Mouse (Mus musculus) midbrain, embryonic 10.5 days (tissue): ENCODE measurements around the gene Tenm4. TPM values are rescaled to one million over a fixed set of nuclear protein-coding genes. Genes with fewer than 3 reads are reported as not detected.

Experiments
- DNase-seq: peaks from one replicate; pipeline ENCODE4 v3.0.0-alpha.2; 2017; ENCODE audit warnings: low spot score
- H3K27ac ChIP-seq: fragments of 300-500 bp; sonication (generic); replicated peaks from 2 replicates; pipeline ENCODE4 v1.5.1; 2016; ENCODE audit warnings: mild to moderate bottlenecking
- H3K27me3 ChIP-seq: fragments of 300-500 bp; sonication (generic); 2 replicates; pipeline ENCODE4 v1.6.1; 2016; ENCODE audit warnings: low read depth, mild to moderate bottlenecking; ENCODE audit not compliant: poor library complexity, severe bottlenecking
- H3K36me3 ChIP-seq: fragments of 300-500 bp; sonication (generic); 2 replicates; pipeline ENCODE4 v1.6.1; 2016; ENCODE audit warnings: mild to moderate bottlenecking, moderate library complexity
- H3K4me1 ChIP-seq: fragments of 300-500 bp; sonication (generic); 2 replicates; pipeline ENCODE4 v1.6.1; 2016
- H3K4me3 ChIP-seq: fragments of 300-500 bp; sonication (generic); 2 replicates; pipeline ENCODE4 v1.5.1; 2016; ENCODE audit warnings: mild to moderate bottlenecking, moderate library complexity
- H3K9me3 ChIP-seq: fragments of 300-500 bp; sonication (generic); replicated peaks from 2 replicates; pipeline ENCODE4 v1.6.1; 2016; ENCODE audit warnings: mild to moderate bottlenecking
- WGBS: fragments of 180-500 bp; shearing (Covaris S2); methylation state at CpG from one replicate; pipeline ENCODE4 v1.1.7; 2016; 5-methylcytosine and 5-hydroxymethylcytosine counted together
- polyA plus RNA-seq: library from polyadenylated mRNA; unstranded; fragments of >200 nt; fragmentation: Nextera tagmentation; extraction: Ambion mirVana; gene quantifications from 2 replicates; pipeline ENCODE4 v1.2.1, GENCODE M21; 2016

Tenm4 gene
- polyA plus RNA-seq, 1 experiment from 2014 or later = 27.4 TPM

DNA sequence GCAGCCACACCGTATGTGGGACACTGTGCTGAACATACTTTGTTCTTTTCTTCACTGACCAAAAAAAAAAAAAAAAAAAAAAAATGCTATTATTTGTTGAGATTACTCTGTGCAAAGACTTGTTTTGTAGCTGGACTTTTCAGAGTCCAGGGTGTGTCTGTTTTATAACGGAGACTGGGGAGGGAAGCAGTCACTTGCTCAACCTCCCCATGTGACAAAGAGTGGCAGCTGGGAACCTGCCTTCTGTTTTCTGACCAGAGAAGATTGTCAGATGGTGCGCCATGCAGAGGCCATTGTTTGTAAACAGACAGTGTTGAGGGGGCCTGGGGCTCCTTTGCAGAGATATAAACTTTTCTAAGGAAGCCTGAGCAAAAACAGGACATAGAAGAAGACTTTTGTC lies 17.0 kb upstream of the Tenm4 start:
- Histone ChIP-seq H3K4me1 (peaks cover 40% of the 10 kb centered on the region), H3K9me3 (no peaks in the 10 kb centered on the region)

DNA sequence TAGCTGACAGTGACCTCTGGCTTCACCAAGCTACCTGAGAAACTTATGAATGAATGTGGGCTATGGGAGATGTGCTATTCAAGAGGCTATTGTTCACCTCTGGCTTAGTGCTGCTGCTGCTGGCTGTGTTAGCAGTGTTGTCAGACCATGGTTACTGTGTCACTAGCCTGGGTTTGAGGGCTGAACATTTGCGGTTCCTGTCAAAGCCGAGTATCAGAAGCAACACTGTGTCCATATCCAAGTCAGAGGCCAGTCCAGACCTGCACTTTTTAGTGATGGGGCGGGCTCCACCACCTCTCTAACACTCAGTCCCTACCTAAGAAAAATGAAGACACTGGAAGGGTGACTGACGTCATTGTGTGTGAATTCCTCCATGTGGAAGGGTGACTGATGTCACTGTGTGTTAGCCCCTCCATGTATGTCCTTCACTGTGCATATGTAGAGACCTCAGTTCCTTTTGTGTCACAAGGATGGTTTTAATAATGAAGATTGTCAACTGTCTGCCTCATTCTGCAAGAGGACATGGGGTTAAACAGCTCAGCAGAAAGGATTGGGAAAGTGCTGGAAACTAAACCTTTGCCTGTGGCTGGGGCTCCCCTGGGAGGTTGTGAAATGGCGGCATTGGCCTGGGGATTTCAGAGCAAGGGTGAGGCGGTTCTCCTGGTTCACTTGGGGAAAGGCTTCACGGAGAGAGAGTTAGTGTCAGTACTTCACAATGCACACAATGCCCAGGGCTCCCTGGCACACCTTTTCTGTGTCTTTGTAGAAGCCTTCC lies 14.4 kb upstream of the Tenm4 start:
- no peak for DNase-seq

More for the DNA sequence above, 17.0 kb upstream of the Tenm4 start:
- DNase-seq = no peak
- Histone ChIP-seq H3K36me3 (no peaks in the 10 kb centered on the region), H3K27ac (no peak overlapping the region), H3K27me3 (peaks cover 84% of the 10 kb centered on the region), H3K4me3 (no peak overlapping the region)
- WGBS = 66% methylated on average over 3 of the region's 3 CpGs

DNA sequence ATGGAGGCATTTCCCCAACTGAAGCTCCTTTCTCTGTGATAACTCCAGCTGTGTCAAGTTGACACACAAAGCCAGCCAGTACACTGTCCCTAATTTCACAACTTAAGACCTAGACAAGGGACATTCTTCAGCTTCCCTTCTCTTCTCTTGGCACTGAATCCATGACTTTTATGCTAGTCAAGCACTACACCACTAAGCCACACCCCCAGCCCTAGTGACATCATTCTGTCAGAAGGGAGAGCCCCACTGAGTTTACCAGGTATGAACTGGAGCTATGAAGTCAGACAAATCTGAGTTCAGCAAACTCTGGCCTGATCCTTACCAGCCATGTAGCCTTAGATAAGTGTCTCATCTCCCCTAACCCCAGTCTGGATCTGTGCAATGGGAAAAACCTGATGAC lies 6.9 kb upstream of the Tenm4 start:
- H3K27me3 ChIP-seq = peaks cover 71% of the 10 kb centered on the region
- H3K36me3 ChIP-seq = no peaks in the 10 kb centered on the region
- H3K9me3 ChIP-seq = no peaks in the 10 kb centered on the region
- H3K4me1 ChIP-seq = peaks cover 28% of the 10 kb centered on the region
- DNase-seq = no peak
- H3K27ac ChIP-seq = no peak overlapping the region
- no peak overlapping the region for H3K4me3 ChIP-seq

More for the DNA sequence above, 14.4 kb upstream of the Tenm4 start:
- no peak overlapping the region for H3K27ac ChIP-seq
- H3K4me3 ChIP-seq = no peak overlapping the region
- no peaks in the 10 kb centered on the region for H3K9me3 ChIP-seq
- peaks cover 81% of the 10 kb centered on the region for H3K27me3 ChIP-seq
- 77% methylated on average over 7 of the region's 7 CpGs for WGBS
- H3K36me3 ChIP-seq = no peaks in the 10 kb centered on the region
- H3K4me1 ChIP-seq = peaks cover 36% of the 10 kb centered on the region

DNA sequence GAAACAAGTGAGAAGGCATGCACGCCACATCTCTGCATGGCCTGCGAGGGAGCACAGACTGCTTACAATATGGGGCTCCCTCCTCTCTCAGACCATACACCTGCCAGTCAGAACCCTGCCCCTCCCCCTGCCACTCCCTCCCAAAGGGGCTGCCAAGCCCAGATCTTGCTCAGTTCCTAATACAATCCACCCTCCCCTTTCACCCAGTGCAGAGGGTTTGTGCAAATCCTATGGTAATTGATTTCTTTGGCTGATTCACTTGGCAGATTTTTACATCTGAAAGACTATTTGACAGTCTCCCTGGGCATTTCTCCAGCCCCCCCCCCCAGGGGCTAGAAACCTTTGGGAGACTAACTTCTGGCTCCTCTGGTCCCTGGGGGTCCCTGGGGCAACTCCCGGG lies 2.1 kb upstream of the Tenm4 start:
- peak; percentile 73 for DNase-seq

DNA sequence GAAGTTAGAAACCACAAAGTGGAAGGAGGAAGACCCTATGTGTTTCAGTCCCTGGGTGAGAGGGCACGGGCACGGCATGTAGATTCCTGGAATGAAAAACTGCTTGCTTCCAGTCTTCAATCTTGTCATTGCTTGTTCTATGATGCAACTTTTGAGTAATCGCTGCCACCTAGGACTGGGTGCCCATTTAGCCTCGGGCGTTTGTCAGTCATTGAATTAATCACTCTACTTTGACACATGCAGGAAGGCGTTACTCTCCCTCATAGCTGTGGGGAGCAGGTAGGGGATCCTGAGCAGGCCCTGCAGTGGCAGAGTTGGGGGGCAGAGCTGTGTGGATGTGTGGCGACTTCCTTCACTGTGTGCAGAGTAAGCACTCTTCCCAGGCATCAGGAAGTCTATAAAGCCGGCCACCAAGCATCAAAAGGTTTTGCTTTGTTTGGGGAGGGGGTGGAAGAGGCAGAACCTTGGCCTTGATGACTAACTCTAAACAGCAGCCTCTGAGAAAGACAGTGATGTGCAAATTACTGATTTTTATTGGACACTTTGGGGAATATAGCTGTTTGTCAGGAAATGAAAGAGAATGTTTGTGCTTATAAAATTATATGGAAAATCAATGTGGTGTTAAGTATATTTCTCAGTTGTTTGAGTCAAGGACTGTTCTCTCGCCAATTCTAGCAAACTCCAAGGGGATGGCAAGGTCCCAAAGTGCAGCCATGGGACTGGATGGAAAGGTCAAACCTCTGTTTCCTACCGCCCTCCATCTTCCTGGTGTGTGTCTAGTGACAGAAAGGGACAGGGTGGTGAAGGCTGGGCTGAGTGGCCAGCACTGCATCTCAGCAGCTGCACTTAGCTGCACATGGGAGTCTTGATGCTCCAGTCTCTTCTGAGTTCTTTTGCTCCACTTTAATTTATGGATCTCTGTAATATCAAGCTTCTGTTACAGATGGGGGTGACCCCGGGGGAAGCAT lies 834 bp downstream of the Tenm4 start:
- WGBS = 58% methylated on average over 11 of the region's 11 CpGs
- peaks cover 47% of the 10 kb centered on the region for H3K4me1 ChIP-seq
- H3K4me3 ChIP-seq = no peak overlapping the region
- H3K9me3 ChIP-seq = no peaks in the 10 kb centered on the region
- H3K36me3 ChIP-seq = no peaks in the 10 kb centered on the region
- peaks cover 60% of the 10 kb centered on the region for H3K27me3 ChIP-seq
- no peak overlapping the region for H3K27ac ChIP-seq
- no peak for DNase-seq

More for the DNA sequence above, 2.1 kb upstream of the Tenm4 start:
- 16% methylated on average over 3 of the region's 3 CpGs for WGBS
- peaks cover 80% of the 10 kb centered on the region for H3K27me3 ChIP-seq
- H3K4me3 ChIP-seq = peak overlapping the region; percentile 18; the same call in 1 of the 2 replicates
- no peaks in the 10 kb centered on the region for H3K9me3 ChIP-seq
- H3K27ac ChIP-seq = peak overlapping the region; percentile 63; the same call in 1 of the 2 replicates
- peaks cover 52% of the 10 kb centered on the region for H3K4me1 ChIP-seq
- no peaks in the 10 kb centered on the region for H3K36me3 ChIP-seq

DNA sequence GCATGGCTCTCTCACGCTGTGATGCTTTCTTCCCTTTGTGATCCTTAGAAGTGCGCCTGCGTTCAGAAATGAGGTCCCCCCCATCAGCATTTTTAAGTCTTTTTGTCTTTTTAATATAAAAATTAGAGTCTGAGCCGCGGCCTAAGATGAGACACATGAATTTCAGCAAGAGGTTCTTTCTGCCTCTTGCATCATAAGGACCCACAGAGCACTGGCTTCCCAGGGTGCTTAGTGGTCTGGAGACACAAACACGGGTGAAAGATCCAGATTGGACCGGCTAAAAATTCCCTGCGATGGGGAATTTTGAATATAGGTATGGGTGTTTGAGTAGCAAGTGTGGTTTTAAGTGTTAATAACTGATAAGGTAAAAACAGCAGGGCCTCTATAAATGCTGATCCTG lies 5.7 kb downstream of the Tenm4 start:
- no peak for DNase-seq
- Histone ChIP-seq H3K4me3 (no peak overlapping the region), H3K27ac (no peak overlapping the region), H3K36me3 (no peaks in the 10 kb centered on the region), H3K4me1 (peaks cover 4% of the 10 kb centered on the region), H3K9me3 (no peaks in the 10 kb centered on the region), H3K27me3 (peaks cover 25% of the 10 kb centered on the region)
- 84% methylated on average over 8 of the region's 8 CpGs for WGBS

DNA sequence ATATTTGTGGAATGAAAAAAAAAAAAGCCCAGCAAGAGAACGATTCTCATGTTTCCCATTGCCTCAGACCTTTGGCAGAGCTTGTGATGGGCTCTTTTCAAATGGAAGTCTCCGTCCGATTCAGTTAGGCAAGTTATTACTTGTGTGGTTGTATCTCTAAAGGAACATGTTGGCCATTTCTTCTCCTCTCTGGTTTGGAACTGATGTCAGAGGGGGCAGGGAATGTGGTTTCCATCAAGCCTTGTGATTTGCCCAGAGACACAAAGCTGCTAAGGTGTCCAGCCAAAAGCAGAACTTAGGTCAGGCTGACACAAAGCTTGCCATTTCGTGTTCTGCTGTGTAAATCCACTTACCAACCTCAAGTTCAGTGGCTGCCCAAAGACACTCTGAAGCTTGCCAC lies 10.7 kb downstream of the Tenm4 start:
- Histone ChIP-seq H3K9me3 (no peaks in the 10 kb centered on the region), H3K4me1 (peaks cover 6% of the 10 kb centered on the region), H3K4me3 (no peak overlapping the region), H3K27me3 (peaks cover 5% of the 10 kb centered on the region; the same call in 1 of the 2 replicates), H3K36me3 (no peaks in the 10 kb centered on the region), H3K27ac (no peak overlapping the region)
- no peak for DNase-seq
- WGBS = 82% methylated on average over 4 of the region's 4 CpGs

DNA sequence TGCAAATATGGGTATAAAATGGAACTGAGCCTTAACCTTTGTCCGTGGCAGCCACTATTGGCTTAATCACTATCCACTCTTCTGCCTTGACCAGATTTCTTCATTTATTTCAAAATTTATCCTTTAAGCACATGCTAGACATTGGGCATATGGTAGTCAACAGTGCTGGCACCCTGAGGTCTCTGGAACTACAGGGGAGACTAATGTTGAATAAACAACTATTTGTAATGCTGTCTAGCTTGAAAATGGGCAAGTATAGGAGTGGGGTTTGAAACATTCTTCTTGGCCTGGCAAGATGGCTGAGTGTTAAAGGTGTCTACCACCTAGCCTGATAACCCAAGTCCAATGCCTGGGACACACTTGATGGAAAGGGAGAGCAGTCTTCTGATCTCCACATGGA lies 12.1 kb downstream of the Tenm4 start:
- no peak for DNase-seq
- peaks cover 6% of the 10 kb centered on the region for H3K4me1 ChIP-seq
- H3K27ac ChIP-seq = no peak overlapping the region
- no peaks in the 10 kb centered on the region for H3K9me3 ChIP-seq
- 95% methylated on average over 1 of the region's 1 CpGs for WGBS
- H3K27me3 ChIP-seq = no peaks in the 10 kb centered on the region
- H3K36me3 ChIP-seq = no peaks in the 10 kb centered on the region
- no peak overlapping the region for H3K4me3 ChIP-seq

DNA sequence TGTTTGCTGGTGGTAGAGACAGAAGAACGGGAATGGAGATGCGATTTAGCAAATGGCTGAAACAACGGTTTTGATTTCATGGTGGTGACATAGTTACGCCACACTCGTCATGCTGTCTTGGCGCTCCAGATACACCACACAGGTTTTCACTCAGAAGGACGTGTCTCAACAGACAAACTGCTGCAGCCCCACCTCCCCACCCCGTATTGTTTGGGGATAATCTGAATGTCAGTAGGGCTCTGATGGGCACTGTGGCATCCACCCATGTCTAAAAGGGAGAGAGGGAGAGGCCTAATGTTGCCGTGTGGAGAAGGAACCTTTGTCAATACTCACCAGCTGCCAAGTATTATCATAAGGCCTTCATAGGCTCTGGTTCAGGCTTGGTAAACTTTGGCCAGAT lies 14.4 kb downstream of the Tenm4 start:
- no peaks in the 10 kb centered on the region for H3K36me3 ChIP-seq
- H3K27me3 ChIP-seq = no peaks in the 10 kb centered on the region
- WGBS = 83% methylated on average over 9 of the region's 9 CpGs
- DNase-seq = no peak
- peaks cover 6% of the 10 kb centered on the region for H3K4me1 ChIP-seq
- no peak overlapping the region for H3K4me3 ChIP-seq
- H3K27ac ChIP-seq = no peak overlapping the region
- no peaks in the 10 kb centered on the region for H3K9me3 ChIP-seq

DNA sequence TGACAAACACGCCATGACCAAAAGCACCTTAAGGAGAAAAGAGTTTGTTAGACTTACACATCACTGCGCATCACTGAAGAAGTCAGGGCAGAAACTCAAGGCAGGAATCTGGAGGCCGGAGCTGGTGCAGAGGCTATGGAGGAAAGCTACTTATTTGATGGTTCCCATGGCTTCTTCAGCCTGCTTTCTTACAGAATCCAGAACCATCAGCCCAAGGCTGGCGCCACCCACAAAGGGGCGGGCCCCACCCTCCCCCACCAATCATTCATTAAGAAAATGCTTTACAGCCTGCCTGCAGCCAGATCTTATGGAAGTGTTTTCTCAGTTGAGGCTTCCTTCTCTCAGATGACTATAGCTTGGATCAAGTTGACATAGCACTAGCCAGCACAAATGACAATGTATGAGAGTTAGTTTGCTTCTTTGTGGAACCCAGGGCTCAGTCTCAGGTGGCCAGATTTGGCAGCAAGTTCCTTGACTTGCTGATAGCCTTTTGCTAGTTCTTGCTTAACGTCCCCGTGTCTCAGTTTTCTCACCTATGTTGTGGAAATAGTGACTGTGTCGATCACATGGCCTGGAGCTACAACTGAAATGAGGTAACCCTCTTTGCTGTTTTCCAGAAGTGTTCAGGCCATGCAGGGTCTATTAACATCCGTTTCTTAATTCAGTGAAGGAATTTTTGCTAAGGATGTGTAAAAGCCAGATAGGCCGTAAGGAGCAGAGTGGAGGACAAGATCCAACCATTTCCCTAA lies 32.9 kb downstream of the Tenm4 start:
- Histone ChIP-seq H3K36me3 (no peaks in the 10 kb centered on the region), H3K9me3 (no peaks in the 10 kb centered on the region), H3K4me1 (peaks cover 14% of the 10 kb centered on the region), H3K4me3 (no peak overlapping the region), H3K27ac (no peak overlapping the region), H3K27me3 (peaks cover 43% of the 10 kb centered on the region)
- WGBS = 73% methylated on average over 10 of the region's 10 CpGs
- no peak for DNase-seq

DNA sequence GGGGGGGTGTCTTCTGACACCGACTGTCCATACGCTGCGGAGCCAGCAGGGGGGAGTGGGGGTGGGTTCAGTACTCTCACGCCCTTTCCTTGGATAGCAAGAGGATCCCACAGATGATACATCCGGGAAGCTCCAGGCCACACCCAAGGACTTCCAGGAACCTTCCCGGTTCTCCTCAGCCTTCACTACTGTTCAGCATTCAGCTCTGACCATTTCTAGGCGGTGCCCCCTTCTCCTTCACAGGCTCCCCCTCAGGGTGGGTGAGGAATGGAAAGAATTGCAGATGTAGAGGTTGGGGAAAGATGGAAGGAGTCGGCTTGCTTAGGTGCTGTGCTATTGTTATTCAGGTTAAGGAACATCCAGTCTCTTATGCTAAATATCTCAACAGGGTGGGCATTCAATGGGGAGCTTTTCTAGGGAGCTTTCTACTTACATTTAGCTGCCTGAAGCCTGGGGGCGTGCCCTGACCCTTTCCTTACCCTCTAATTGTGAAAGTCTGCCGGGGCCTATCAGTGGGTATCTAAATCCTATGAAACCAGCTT lies 33.8 kb downstream of the Tenm4 start:
- Histone ChIP-seq H3K4me3 (no peak overlapping the region), H3K36me3 (no peaks in the 10 kb centered on the region), H3K4me1 (peaks cover 23% of the 10 kb centered on the region), H3K27me3 (peaks cover 51% of the 10 kb centered on the region), H3K9me3 (no peaks in the 10 kb centered on the region), H3K27ac (no peak overlapping the region)
- WGBS = 13% methylated on average over 10 of the region's 10 CpGs
- no peak for DNase-seq

DNA sequence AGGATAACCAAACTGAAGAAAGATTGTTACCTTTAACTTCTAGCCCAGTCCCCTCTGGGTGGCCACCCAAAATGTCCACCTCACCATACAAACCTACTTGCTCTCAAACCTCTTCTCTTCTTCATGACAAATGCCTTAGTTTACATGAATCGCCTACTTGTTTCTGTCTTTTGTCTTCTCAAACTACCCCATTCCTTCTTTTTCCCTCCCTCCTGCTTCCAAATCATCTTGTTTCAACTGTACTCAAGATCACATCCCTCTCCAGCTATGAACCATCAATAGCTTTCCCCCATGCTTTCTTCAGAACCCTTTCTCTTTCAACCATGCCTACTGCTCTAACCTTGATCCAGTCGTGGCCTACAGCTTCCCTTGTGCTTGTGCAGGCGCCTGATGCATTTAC lies 36.0 kb downstream of the Tenm4 start:
- no peak overlapping the region for H3K27ac ChIP-seq
- peaks cover 63% of the 10 kb centered on the region for H3K27me3 ChIP-seq
- WGBS = 67% methylated on average over 3 of the region's 3 CpGs

More for the DNA sequence above, 36.0 kb downstream of the Tenm4 start:
- Histone ChIP-seq H3K36me3 (no peaks in the 10 kb centered on the region), H3K4me1 (peaks cover 35% of the 10 kb centered on the region), H3K9me3 (no peaks in the 10 kb centered on the region), H3K4me3 (no peak overlapping the region)
- no peak for DNase-seq
